Mouse (Mus musculus) liver, adult 2 months (tissue): Measurements from ENCODE around the gene Pjvk. TPM values are rescaled to one million over a fixed set of nuclear protein-coding genes. Genes with fewer than 3 reads are reported as not detected.
A peak's percentile ranks its signal among the peaks of the same experiment; 100 is the strongest.

Experiments used
- DNase-seq: peaks from one replicate; pipeline ENCODE4 v3.0.0-alpha.2; 2011; ENCODE audit warnings: low read depth, low spot score; ENCODE audit errors: extremely low read depth
- H3K27ac ChIP-seq: fragments of 200-500 bp; replicated peaks from 2 replicates; pipeline ENCODE4 v1.5.1; 2012; ENCODE audit warnings: low read depth, mild to moderate bottlenecking, control low read depth, inconsistent platforms, low read length; ENCODE audit not compliant: insufficient read depth
- H3K27me3 ChIP-seq: fragments of 200-500 bp; 2 replicates; pipeline ENCODE4 v1.6.1; 2012; ENCODE audit warnings: mild to moderate bottlenecking, moderate library complexity, low read length, inconsistent platforms; ENCODE audit not compliant: control insufficient read depth, insufficient read depth
- H3K36me3 ChIP-seq: fragments of 200-500 bp; 2 replicates; pipeline ENCODE4 v1.6.1; 2012; ENCODE audit warnings: low read length, inconsistent platforms; ENCODE audit not compliant: control insufficient read depth, insufficient read depth
- H3K4me1 ChIP-seq: fragments of 200-500 bp; 2 replicates; pipeline ENCODE4 v1.6.1; 2011; ENCODE audit warnings: low read length; ENCODE audit not compliant: control insufficient read depth, insufficient read depth
- H3K4me3 ChIP-seq: fragments of 200-500 bp; 2 replicates; pipeline ENCODE4 v1.5.1; 2011; ENCODE audit warnings: low read depth, mild to moderate bottlenecking, control low read depth, low read length, moderate library complexity; ENCODE audit not compliant: insufficient read depth
- H3K79me2 ChIP-seq: fragments of 200-500 bp; 2 replicates; pipeline ENCODE4 v1.6.1; 2012; ENCODE audit warnings: inconsistent platforms, mild to moderate bottlenecking, low read length, moderate library complexity; ENCODE audit not compliant: control insufficient read depth, insufficient read depth
- H3K9ac ChIP-seq: fragments of 200-500 bp; 2 replicates; pipeline ENCODE4 v1.6.1; 2012; ENCODE audit warnings: low read depth, mild to moderate bottlenecking, control low read depth, inconsistent platforms, low read length
- CTCF ChIP-seq: fragments of 200-500 bp; IDR thresholded peaks from 2 replicates; pipeline ENCODE4 v1.5.1; 2011; ENCODE audit warnings: low read depth, low read length, control low read depth
- POLR2A ChIP-seq: fragments of 200-500 bp; IDR thresholded peaks from 2 replicates; pipeline ENCODE4 v1.6.1; 2011; ENCODE audit warnings: low read length, control low read depth; ENCODE audit not compliant: insufficient read depth; ENCODE audit errors: extremely low read depth
- WGBS: fragments of 180-500 bp; shearing (Covaris S2); methylation state at CpG from one replicate; pipeline ENCODE4 v1.1.7; 2018; 5-methylcytosine and 5-hydroxymethylcytosine counted together
- polyA plus RNA-seq: library from polyadenylated mRNA; depleted of rRNA; stranded (reverse); fragments of >200 nt; gene quantifications from 2 replicates; pipeline ENCODE4 v1.2.3, GENCODE M21; 2012
- total RNA-seq: library from RNA; depleted of rRNA; stranded (reverse); fragments of >200 nt; gene quantifications from 2 replicates; pipeline ENCODE4 v1.2.3, GENCODE M21; 2014

The Pjvk gene
- total and polyA plus RNA-seq, 2 experiments: not detected

DNA sequence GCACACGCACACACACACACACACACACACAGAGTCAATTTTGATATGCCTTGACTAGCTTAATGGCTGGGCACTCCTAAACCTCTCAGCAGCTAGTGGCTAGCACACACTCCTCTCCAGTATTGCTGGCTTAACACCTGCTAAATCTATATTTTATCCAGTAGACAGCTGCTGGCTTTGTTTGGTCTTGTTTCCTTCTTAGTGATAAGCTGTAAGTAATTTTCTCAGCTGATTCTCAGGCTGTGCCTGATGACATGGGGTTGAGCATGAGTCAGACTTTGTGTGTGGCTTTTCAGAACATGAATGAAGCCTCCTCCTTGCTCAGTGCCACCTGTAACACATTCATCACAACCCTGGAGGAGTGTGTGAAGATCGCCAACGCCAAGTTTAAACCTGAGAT, 38.7 kb downstream of the Pjvk start:
- Histone ChIP-seq H3K9ac (no peak overlapping the region), H3K27me3 (no peaks in the 10 kb centered on the region), H3K36me3 (peaks cover 41% of the 10 kb centered on the region), H3K4me1 (peaks cover 2% of the 10 kb centered on the region; the same call in 1 of the 2 replicates), H3K4me3 (no peak overlapping the region), H3K27ac (no peak overlapping the region), H3K79me2 (no peaks in the 10 kb centered on the region)
- no peak for DNase-seq
- no peak for TF ChIP-seq POLR2A
- no peak for TF ChIP-seq CTCF
- WGBS: 93% methylated on average over 3 of the region's 3 CpGs

GRCm38 (mm10) chr2:76687608-76688007, 39.3 kb downstream of the Pjvk start:
- Histone ChIP-seq H3K4me1 (peaks cover 2% of the 10 kb centered on the region; the same call in 1 of the 2 replicates), H3K36me3 (peaks cover 46% of the 10 kb centered on the region), H3K4me3 (no peak overlapping the region), H3K9ac (no peak overlapping the region), H3K79me2 (no peaks in the 10 kb centered on the region), H3K27ac (no peak overlapping the region), H3K27me3 (no peaks in the 10 kb centered on the region)
- WGBS: 72% methylated on average over 3 of the region's 3 CpGs
- TF ChIP-seq CTCF (no peak), POLR2A (no peak)
- DNase-seq: no peak

DNA sequence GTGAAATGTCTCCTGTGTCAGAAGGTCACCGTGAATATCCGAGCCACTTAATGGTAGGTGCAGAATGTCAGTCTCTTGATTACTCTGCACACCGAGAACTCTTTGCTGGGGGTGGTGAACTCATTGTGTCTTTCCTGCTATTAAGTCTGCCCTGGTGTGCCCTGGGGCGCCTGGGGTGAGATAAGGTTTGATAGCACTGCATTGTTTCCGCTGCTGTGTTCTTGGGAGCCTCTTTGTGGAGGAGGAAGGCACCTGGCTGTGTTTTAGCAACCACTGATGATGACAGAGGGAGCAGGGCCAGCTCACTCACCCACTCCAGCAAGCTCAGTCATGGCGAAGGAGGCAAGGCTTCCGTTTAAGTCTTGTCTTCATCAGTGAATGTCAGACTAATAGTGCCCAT, 39.9 kb downstream of the Pjvk start:
- WGBS: 83% methylated on average over 7 of the region's 7 CpGs
- Histone ChIP-seq H3K27me3 (no peaks in the 10 kb centered on the region), H3K4me1 (peaks cover 2% of the 10 kb centered on the region; the same call in 1 of the 2 replicates), H3K4me3 (no peak overlapping the region), H3K79me2 (no peaks in the 10 kb centered on the region), H3K27ac (no peak overlapping the region), H3K36me3 (peaks cover 48% of the 10 kb centered on the region), H3K9ac (no peak overlapping the region)
- no peak for DNase-seq
- no peak for TF ChIP-seq CTCF
- no peak for TF ChIP-seq POLR2A

DNA sequence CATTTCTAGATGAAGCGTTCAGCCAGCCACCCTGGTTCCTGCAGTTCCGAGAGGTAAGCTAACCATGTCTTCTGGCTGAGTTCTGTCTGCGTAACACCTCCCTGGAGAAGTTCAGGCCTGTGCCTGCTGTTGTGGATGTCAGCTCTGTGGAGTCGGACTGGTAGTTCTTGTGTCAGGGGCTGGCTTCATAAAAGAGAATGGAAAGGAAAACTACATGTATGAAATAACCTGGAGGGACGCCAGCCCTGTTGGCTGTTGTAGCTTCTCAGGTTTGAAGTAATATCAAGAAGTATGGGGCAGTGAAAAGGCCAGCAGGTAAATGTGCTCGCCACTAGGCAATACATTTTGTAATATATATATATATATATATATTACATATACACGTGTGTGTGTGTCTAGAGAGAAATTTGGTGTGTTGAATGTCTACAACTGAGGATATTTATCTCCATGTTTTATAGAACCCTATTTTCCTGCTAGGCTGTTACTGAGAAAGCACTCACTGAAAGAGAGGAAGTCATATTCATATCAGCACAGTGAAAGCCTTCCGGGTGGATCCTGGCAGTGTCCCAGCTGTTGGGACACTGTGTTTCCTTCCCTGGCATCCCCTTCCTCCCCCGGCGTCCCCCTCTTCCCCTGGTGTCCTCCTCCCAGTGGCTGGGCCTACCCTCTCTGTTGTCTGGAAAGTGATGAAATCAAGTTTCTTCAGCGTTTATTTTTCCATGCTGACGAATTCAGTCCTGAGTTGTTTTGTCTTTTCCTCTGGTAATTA, 42.3 kb downstream of the Pjvk start:
- Histone ChIP-seq H3K27me3 (no peaks in the 10 kb centered on the region), H3K79me2 (no peaks in the 10 kb centered on the region), H3K9ac (no peak overlapping the region), H3K4me1 (peaks cover 2% of the 10 kb centered on the region; the same call in 1 of the 2 replicates), H3K27ac (no peak overlapping the region), H3K4me3 (no peak overlapping the region), H3K36me3 (peaks cover 53% of the 10 kb centered on the region)
- DNase-seq: peak; percentile 26
- 68% methylated on average over 12 of the region's 12 CpGs for WGBS
- TF ChIP-seq CTCF (no peak), POLR2A (no peak)

- TF ChIP-seq CTCF (no peak), POLR2A (no peak)
- H3K36me3 ChIP-seq: peaks cover 53% of the 10 kb centered on the region
- 96% methylated on average over 5 of the region's 5 CpGs for WGBS
- H3K79me2 ChIP-seq: no peaks in the 10 kb centered on the region
- no peak for DNase-seq
- H3K27ac ChIP-seq: no peak overlapping the region
- H3K9ac ChIP-seq: no peak overlapping the region
- peaks cover 2% of the 10 kb centered on the region; the same call in 1 of the 2 replicates for H3K4me1 ChIP-seq
- H3K4me3 ChIP-seq: no peak overlapping the region
- no peaks in the 10 kb centered on the region for H3K27me3 ChIP-seq
Observed at GRCm38 (mm10) chr2:76693765-76694164, 45.5 kb downstream of the Pjvk start.

- 73% methylated on average over 6 of the region's 6 CpGs for WGBS
- TF ChIP-seq CTCF (no peak), POLR2A (no peak)
Observed at GRCm38 (mm10) chr2:76695290-76695689, 47.0 kb downstream of the Pjvk start.

More at GRCm38 (mm10) chr2:76695290-76695689, 47.0 kb downstream of the Pjvk start:
- H3K9ac ChIP-seq: no peak overlapping the region
- no peaks in the 10 kb centered on the region for H3K79me2 ChIP-seq
- peaks cover 2% of the 10 kb centered on the region; the same call in 1 of the 2 replicates for H3K4me1 ChIP-seq
- no peaks in the 10 kb centered on the region for H3K27me3 ChIP-seq
- H3K36me3 ChIP-seq: peaks cover 49% of the 10 kb centered on the region
- DNase-seq: no peak
- no peak overlapping the region for H3K4me3 ChIP-seq
- no peak overlapping the region for H3K27ac ChIP-seq
